Mouse (Mus musculus) heart, postnatal 4 days (tissue): ENCODE measurements at regions not wholly inside any gene's neighbourhood (a gene's known extent, or its start where the extent isn't known, plus 50 kb on each side); places are given as distances from the start of the nearest gene placed in this dataset.

Experiments used
- DNase-seq: peaks from one replicate; pipeline ENCODE4 v3.0.0; 2021

DNA sequence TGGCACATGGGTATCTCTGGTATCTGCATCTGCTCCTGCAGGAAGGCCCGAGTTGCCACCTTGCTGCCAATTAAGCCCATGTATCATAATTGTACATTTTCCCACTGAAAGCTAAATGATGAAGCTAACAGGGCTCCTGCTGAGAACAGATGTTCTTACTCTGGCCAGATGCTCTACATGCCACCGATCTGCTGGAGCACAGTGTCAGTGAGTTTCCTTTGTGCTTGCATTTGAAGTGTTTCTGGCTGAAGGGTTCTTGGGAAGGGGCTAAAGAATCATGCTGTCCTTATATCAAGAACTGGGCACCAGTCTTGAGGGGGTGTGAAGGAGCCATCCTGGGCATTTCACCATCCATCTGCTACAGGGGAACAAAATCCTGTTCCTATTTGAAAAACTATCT lies 323.2 kb downstream of the Cog6 start:
- DNase-seq, result no peak

DNA sequence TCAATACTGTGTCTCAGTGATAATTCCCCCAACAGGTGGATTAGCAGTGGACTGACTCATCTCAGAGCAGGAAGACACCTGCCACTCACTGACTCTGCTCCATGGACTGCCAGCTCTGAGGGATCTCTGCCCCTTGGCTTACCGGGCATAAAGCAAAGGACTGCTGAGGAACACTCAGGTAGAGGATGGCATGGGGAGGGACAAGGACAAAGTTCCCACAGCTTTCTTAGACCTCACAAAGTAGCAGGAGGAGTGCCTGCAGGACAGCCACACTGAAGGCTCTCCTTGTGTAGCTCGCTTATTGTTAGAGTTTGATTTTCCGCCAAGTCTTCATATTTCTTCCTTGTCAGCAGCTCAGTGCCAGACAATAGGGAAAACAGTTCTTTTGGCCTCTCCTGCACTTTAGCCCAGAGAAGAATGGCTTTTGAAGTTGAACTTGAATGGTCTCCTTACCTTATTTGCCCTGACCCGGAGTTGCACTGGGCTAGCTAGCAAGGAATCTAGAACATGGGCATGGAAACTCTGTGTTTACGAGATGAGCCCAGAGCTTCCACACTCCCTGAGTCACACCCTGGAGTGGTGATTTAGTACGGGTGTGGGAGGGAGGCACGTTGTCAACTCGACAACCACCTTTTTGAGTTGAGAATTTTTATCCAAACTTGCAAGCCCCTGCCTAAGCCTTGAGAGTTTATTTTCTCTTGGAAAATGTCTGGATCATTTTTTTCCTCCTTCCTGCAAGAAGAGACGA lies 331.4 kb downstream of the Cog6 start:
- DNase-seq, result peak; percentile 14

DNA sequence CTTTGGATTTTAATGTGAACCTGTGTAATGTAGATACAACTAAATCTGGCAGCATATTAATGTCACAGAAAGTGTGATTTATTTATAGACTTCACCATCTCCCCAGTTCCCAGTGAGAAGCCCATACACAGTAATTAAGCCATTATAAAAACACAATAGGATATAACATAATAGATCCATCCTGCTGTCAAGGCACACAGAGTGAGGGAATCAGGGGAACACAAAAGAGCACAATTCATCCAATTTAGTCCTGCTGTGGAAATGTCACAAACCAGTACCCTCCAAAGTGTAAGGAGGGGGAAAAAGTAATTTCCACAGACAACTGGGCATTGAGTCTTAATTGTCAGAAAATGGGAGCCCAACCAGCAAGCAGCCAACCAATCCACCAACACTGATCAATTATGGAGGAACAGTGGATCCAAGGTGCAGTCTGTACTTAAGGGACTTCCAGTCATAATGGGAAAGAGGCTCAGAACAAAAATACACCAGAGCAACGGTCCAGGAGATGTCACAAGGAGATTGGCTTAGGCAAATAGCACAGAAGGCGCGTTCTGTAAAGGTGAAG lies 336.1 kb downstream of the Cog6 start:
- no peak for DNase-seq

DNA sequence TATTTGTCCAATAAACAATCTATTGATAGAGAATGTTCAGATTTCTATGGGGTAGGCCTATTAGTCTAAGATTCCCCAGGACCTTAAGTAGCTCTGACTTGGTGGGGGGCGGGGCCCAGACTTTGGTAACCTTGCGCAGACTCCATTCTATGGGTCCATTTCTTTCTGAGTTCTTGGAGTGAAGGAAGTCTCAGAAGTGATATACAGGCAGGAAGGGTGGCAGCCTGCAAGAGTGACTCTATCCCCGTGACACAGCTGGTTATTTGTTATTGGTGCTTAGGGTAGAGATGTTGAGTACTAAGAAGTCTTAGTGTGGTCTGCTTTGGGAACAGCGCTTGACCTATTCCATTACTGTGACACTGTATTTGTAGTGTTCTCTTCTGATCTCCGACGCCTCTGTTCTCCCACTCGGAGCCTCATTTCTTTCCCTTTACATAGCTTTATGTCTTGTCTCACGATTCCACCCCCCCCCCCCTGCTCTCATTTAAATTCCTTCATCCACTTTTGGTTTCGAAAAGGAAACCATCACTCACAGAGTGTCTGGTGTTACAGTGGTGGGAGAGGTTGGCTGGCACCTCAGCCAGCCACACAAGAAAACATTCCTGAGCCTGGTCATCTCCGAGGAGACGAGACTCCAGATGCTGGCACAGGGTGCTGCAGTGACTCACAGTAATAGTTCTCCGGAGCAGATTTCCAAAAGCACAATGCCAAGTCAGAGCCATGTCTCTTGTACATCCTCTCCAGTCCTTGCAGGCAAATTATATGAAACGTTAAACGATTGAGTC lies 340.0 kb downstream of the Cog6 start:
- DNase-seq, result no peak

DNA sequence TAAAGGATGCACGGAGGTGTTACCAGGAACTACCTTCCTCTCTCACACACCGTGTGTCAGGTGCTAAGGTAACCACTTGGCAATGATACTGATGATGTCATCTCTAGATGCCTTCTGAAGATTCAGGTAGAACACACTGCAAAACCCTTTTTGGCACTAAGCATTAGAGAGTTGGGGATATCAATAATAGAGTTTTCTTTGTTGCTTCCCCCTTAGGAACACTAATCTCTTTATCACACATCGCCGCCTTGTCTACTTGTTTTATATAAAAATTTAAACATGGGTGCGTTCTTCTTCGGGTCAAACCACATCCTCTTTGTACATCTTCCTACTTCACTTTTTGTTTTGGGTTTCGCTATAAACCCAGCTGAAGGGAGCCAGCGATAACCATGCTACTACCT lies 346.4 kb downstream of the Cog6 start:
- DNase-seq, result no peak

DNA sequence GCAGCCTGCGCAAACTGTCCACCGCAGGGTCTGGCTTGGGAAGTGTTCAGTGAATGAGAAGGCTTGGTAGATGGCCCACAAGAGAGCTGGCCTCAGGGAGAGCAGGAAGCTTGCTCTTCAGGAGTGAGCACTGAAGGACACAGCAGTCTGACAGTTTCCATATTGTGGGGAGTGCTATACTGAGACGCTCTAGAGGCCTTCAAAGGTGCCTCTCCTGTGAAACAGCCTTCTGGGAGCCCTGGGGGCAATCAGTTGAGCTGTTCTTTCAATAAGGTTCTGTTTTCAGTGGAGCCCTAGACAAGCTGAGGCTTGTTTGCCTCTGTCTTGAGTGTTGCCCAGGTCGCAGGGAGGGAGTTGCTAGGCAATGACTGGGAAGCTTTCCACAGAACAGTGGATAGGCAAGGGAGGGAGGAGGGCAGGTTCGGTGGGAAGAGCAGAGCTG lies 353.9 kb downstream of the Cog6 start:
- DNase-seq, result no peak

DNA sequence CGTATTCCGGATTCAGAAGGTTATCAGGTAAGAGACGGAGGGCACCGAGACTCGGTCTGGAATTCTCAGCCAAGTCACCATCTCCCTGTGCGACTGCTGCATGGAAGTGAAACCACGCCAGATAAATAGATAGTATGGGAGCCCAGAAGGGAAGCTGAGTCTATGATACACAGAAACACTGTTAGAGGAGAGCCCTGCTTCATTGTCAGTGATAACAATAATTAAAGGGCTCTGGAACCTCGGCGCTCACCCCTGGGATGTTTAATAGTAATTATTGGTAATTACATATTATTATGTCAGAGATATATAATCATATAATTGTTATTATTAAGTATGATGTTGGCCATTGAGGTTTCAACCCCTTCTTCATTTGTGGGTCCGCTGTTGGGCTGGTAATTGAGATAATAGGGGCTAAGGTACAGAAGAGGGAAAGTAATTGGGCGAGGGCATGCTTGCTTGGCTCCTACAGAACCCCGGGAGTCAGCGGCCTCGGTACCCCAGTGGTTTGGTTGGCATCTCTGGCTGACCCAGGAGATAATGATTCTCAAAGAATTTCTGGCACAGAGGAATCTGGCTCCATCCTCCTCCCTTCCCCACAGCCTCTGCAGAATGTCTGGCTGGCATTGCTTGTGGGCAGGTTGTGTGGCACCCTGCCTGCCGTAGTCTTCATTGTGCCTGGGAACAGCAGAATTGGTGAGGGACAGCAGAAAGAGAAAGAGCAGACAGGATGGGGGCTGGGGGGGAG lies 354.7 kb downstream of the Cog6 start:
- DNase-seq, result no peak

DNA sequence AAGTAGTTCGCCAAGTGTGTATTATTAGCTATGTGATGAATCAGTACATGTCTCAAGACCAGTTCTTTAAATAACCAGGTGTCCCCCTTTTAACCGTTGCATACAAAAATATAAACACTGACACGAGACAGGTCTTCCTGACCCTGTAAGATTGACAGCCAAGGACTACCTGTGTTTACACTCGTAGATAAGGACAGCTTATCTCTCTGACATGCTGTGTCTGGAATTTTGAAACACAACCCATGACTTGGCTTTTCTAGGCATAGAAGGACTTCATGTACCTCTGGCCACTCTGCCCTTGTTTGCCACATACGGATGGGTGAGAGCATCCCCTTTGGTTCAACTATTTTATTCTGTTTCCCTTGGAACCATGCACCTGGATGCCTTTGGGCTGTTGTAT lies 364.0 kb downstream of the Cog6 start:
- DNase-seq, result no peak

DNA sequence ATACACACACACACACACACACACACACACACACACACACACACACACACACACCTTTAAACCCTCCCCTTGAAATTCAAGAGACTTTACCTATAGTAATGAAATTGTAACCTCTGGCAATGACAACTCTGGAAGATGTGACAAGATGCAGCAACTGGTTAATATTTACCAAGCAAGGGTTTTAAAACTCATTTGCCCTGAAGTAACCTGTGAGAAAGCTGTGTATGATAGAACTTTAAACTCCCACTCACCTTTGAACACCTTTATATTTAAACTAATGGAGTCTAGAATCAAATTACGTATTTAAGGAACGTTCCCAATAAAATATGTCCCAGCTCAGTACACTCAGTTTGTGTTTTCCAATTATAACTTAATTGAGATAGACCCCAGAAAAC lies 364.6 kb downstream of the Cog6 start:
- no peak for DNase-seq

DNA sequence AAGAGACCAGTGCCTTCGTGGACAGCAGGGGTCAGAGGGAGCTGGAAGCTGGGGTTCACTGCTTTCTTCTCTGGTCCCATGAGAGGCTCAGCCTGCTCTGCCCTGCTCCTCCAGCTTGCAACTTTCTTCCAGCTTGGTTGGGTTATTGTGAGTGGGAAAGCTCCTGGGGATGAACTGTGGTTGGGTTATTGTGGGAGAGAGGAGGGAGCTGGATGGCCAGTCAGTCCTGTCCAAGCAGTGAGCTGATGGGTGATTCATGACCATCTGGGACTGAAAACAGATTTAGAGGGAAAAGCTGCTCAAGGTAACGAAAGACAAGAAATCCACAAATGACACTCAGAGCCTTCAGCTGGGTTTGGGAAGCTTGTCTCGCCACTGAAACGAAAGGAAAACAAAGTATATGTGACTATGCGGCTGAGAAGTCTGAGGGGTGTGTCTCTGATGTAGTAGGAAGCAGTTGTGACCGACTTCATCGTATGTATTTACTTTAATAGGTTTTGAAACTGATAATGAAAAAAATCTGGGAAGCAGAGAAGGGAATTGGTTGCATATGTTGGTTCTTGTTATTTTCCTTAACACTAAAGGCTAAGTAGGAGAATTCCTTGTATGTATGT lies 365.1 kb downstream of the Cog6 start:
- DNase-seq, result no peak

DNA sequence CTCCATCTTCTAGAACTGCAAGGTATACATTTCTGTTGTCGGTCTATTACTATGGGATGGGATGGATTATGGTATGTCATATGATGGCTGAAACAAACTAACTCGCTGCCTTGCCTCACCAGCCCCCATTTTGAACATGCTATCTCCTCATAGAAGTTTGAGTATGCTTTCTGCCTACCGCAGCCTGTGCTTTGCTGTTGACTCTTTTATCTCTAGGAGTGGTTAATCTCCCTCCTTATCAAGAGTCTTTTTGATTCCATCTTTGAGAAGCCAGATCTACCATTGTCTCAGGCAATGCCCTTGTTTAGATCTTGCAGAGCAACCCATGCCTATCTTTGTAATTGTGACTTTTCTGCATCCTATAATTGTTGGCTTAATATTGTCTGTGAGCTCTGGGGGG lies 367.0 kb downstream of the Cog6 start:
- no peak for DNase-seq

DNA sequence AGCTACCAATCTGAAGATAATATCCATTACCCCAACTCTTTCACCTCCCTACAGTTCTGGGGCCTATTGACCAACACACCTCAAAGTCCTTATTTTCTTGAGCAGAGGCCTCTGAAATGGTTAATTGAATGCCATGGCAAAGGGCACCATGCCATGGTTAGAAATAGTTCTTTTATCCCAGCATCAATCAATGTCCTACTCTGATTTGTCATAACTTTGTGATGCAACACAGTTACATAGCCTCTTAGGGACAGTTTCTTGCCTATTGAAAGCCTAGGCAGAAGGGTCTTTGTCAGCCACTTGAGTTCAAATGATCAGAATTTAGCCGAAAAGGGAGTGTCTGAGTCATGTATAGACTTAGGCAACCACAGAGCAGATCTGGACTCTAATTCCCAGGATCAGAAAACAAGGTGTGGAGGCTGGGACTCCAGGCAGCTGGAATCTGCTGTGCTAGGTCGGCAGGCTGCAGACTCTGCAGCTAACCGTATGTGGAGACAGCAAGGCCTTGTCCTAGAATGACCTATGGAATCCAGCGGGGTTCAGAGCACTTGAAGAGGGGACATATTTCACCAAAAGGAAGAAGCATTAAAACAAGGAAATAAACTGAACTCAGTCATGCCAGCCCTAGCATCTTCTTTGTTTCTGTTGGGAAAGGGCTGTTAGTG lies 368.1 kb downstream of the Cog6 start:
- DNase-seq, result no peak

DNA sequence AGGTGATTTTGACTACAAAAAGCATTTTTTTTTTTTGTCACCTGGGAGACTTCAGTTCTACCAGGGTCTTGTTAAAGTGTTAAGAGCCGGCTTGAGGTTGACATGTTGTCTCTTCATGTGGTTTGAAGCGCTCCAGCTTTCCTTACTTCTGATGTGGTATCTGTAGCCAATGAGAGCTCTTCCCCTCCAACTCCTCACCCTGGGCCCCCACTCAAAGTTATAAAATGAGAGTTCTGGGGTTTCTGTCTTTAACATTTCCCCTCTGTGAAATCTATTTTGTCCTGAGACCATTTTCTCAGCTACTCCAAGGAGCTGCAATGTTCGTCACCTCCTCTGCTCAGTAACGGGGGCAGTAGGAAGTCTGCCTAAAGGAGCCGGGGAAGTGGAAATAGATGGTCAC lies 369.1 kb downstream of the Cog6 start:
- DNase-seq, result no peak

DNA sequence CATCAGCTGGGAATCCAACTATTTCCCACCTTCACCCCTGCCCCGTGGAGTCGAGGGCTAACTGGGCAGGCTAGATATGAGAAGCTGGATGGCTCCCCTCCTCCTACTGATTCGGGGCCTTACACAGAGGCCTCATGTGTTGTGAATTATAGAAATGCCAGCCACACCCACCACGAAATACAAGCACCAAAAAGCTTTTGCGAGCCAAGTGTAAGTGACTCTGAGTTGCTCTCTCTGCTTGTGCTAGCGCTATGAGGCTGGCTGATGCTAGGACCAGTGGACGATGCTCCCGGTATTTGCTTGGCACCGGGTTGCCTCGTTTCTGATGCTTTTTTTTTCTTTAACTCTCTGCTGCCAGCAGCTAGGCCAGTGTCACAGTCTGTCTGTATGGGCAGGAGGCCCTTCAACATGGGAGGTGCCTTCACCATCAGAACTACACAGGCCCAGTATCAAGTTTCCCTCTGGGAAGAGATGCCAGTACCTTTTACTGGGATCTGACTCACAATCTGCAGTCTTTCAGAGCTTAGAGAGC lies 369.8 kb downstream of the Cog6 start:
- DNase-seq, result no peak

DNA sequence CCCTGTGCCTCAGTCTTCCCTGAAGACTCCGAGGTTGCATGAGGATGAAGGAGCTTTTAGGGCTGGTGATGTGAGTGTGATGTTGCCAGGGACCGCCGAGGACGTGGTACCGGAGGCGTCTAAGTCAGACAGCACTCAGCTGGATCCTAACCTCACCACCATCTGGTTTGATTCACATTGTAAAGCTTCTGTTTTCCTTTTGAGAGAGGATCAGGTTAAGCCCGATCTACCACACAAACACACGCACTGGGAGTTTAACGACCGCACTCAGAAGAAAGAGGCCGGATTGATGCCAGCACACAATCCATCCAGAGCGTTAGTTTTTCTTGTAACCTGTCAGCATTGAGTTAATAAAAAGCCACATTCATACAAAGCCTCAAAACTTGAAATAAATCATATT lies 371.9 kb downstream of the Cog6 start:
- DNase-seq, result no peak

DNA sequence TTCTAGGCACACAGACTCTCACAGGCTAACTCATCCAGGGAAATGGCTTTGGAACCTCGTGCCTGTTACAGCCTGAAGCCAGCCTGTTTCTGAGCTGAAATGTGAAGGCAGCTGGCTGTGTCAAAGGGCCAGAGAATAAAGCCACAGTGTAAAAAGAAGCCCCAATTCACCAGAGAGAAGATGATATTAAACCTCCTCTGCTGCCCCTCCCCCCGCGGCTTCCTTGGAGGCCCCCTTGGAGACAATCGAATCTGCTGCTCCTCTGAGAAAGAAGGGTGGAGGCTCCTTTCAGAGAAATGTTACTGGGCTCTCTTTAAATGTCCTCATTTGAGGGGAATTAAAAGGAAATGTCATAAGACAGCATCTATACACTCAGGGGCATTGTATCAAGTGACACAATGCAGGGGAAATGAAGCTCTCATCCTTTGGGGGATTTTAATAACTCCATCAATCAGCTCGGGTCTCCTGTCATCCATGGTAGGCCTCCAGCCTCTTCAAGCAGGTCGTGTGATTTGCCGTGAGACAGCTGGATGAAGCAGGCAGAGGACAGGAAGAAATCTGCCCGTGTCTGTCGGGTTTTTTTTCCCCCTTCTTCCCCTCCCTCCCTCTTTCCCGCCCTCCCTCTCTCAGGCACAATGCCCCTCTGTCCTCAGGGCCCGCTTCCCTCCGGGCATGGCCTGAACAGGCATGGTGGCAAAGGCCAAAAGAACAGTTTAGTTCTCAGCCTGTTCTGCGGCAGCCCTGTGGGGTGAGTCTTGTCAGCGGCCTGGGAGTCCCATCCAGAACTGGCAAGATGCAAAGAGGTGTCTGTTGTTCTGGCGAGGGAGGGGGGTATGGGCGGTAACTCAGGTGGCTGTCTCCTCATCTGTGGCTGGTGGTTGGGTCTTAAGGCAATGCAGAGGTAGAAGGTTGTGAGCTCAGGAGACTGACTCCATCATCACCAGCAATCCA lies 372.6 kb downstream of the Cog6 start:
- no peak for DNase-seq

DNA sequence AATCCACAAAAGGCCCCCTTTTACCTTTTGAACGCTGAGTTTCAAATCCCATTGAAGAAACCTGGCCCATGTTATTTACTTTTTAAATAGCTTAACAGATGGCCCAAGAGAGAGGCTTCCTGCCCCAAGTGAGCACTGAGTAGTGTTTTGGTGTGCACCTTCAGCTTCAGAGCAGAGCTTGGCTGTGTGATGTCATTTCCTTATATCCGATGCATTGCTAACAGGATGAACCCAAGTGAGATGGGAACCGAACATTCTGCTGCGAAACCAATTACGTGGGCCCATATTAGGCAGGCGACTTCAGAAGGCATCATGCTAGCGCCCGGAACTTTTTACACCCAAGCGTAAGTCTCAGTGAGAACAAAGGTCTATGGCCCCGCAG lies 373.2 kb downstream of the Cog6 start:
- DNase-seq, result no peak

DNA sequence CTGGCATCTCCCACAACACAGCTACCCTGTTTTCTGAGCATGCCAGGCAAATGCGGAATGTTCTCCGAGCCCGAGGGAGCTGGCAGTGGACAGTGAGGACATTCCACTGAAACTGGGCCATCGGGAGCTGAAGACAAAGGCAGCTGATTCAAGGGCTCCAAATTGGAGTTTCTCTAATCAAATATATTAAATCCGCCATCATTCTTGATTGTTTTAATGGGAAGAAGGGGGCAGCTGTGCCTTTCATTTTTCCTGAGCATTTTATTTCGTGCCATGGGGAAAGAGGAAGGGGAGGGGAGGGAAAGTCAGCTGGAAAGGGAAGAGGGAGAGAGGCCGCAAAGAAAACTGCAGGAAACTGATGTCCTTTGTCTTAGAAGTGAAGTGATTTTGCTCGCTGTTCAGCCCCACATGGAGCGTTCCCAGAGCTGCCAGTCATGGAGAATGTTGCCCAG lies 373.9 kb downstream of the Cog6 start:
- no peak for DNase-seq

DNA sequence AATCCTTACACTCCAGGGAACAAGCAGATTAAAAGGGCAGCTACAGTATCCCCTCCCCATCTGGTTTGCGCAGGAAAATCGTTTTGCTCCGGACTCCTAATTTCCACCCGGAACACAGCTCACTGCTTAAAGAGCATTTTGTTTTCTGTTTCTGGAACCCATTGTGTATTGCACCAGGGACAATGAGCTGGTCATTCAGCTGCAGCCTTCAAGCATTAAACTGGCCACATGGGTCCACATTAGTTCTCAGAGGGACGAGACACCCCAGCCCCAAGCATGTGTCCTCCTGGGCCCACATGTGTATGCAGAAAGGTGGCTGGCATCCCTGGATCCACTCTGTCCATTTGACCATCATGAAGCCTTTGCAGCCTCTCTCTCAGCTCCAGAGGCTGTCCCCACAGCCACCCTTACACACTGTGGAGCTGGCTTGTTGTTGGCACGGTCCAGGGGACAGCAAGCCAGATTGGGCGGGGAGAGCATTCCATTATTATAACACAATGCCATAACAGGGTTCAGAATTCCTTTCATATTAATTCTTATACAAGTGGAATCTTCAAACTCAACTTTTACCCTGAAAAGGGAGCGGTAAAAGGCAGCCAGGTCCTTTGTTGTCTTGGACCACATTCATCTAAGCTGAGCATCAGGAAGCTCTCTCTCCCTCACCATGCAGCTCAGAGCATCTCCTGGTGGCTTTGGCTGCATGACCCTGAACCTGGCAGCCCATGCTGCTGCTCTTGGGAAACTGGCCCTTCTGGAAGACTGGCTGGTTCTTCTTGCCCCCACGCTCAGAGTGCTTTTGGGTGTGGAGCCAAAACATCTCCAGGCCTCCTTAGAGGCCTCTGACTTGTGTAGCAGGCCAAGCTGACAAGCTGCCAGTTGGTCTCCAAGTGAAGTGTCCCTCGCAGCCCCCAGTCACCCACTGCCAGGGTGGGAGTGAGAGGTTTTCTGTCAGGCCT lies 373.4 kb downstream of the Foxo1 start:
- peak; percentile 65 for DNase-seq
